Comparison of ENCODE assay signal across 8 mouse cellular contexts in genomic region chr5:64701219-64701779, GRCm38 (mm10).
DNase-seq lines count a peak whose midpoint lies in the region; ATAC-seq and TF ChIP-seq lines count a peak whose summit lies in the region.

No protein-coding gene starts in this region.

- no peaks in the 10 kb centered on the region for H3K36me3 ChIP-seq in forebrain, embryonic 10.5 days (replicated peaks)
- no peaks in the 10 kb centered on the region for H3K36me3 ChIP-seq in limb, embryonic 13.5 days
- H3K36me3 ChIP-seq in neural tube, embryonic 13.5 days, result no peaks in the 10 kb centered on the region

- no peak for DNase-seq in layer of hippocampus, adult 2 months (ENCODE audit: low spot score in 2 of 2)
- DNase-seq in layer of hippocampus, adult 9-11 months, result no peak
- DNase-seq in forebrain, embryonic 10.5 days (ENCODE audit: extremely low spot score, low spot score), result no peak
- DNase-seq in spleen, postnatal 10 days (ENCODE audit: low spot score in 2 of 2), result no peak
- DNase-seq in c-Kit-positive CD71-positive TER-119-positive erythroid progenitor cells, embryonic 14.5 days (ENCODE audit: low spot score), result no peak

- H3K4me2 ChIP-seq in limb, embryonic 13.5 days (replicated peaks), result no peak overlapping the region
- H3K4me2 ChIP-seq in neural tube, embryonic 13.5 days, result no peak overlapping the region

- peaks cover 21% of the 10 kb centered on the region for H3K4me1 ChIP-seq in forebrain, embryonic 10.5 days
- peaks cover 32% of the 10 kb centered on the region for H3K4me1 ChIP-seq in limb, embryonic 13.5 days
- H3K4me1 ChIP-seq in neural tube, embryonic 13.5 days (replicated peaks), result peaks cover 26% of the 10 kb centered on the region

- 74% methylated on average over 14 of the region's 14 CpGs for WGBS in forebrain, embryonic 10.5 days
- WGBS in limb, embryonic 13.5 days, result 74% methylated on average over 14 of the region's 14 CpGs
- 68% methylated on average over 14 of the region's 14 CpGs for WGBS in neural tube, embryonic 13.5 days

- no peak for TF ChIP-seq CTCF in layer of hippocampus, adult 2 months (conservative IDR thresholded peaks at IDR 0.05)

- ATAC-seq in limb, embryonic 13.5 days (ENCODE audit: low FRiP score, low read depth), result no peak
- ATAC-seq in neural tube, embryonic 13.5 days (ENCODE audit: low read depth), result no peak
- no peak for ATAC-seq in erythroblast, adult 5-6 weeks (replicated peaks; ENCODE audit: low FRiP score, poor library complexity, severe bottlenecking)

- H3K9ac ChIP-seq in limb, embryonic 13.5 days, result no peak overlapping the region
- H3K9ac ChIP-seq in neural tube, embryonic 13.5 days, result no peak overlapping the region

- no peaks in the 10 kb centered on the region for H3K9me3 ChIP-seq in forebrain, embryonic 10.5 days
- H3K9me3 ChIP-seq in limb, embryonic 13.5 days, result no peaks in the 10 kb centered on the region
- H3K9me3 ChIP-seq in neural tube, embryonic 13.5 days, result no peaks in the 10 kb centered on the region

- H3K4me3 ChIP-seq in layer of hippocampus, adult 2 months, result peak overlapping the region; percentile 5; the same call in 1 of the 2 replicates
- H3K4me3 ChIP-seq in forebrain, embryonic 10.5 days, result no peak overlapping the region
- H3K4me3 ChIP-seq in limb, embryonic 13.5 days, result no peak overlapping the region
- no peak overlapping the region for H3K4me3 ChIP-seq in neural tube, embryonic 13.5 days

- peak overlapping the region; percentile 87 for H3K27ac ChIP-seq in layer of hippocampus, adult 2 months
- H3K27ac ChIP-seq in forebrain, embryonic 10.5 days, result peak overlapping the region; percentile 85
- peak overlapping the region; percentile 72; the same call in 1 of the 2 replicates for H3K27ac ChIP-seq in limb, embryonic 13.5 days
- peak overlapping the region; percentile 52 for H3K27ac ChIP-seq in neural tube, embryonic 13.5 days (replicated peaks)

- H3K27me3 ChIP-seq in forebrain, embryonic 10.5 days (ENCODE audit: poor library complexity, severe bottlenecking), result no peaks in the 10 kb centered on the region
- no peaks in the 10 kb centered on the region for H3K27me3 ChIP-seq in limb, embryonic 13.5 days
- H3K27me3 ChIP-seq in neural tube, embryonic 13.5 days, result no peaks in the 10 kb centered on the region
